Comparison of ENCODE assay signal across 8 mouse cellular contexts in genomic region chr16:41532661-41533551, GRCm38 (mm10).
DNase-seq lines count a peak whose midpoint lies in the region; ATAC-seq and TF ChIP-seq lines count a peak whose summit lies in the region.

No protein-coding gene starts in this region.

- DNase-seq in heart, adult 11 months = peak; percentile 90
- no peak for DNase-seq in heart, adult 8-10 months (ENCODE audit: low spot score)
- DNase-seq in brain, embryonic 18.5 days (ENCODE audit: low read depth, low spot score) = peak; percentile 61
- peak; percentile 92 for DNase-seq in forebrain, embryonic 11.5 days (ENCODE audit: low spot score)
- peak; percentile 85 for DNase-seq in hindbrain, embryonic 11.5 days (ENCODE audit: low spot score)
- DNase-seq in limb, embryonic 10.5 days (ENCODE audit: low spot score) = peak; percentile 60
- no peak for DNase-seq in thymus, postnatal 14 days

- H3K4me3 ChIP-seq in forebrain, embryonic 11.5 days (ENCODE audit: low read depth, low read length) = peak overlapping the region; percentile 64
- peak overlapping the region; percentile 62 for H3K4me3 ChIP-seq in hindbrain, embryonic 11.5 days (ENCODE audit: low read depth, low read length)
- peak overlapping the region; percentile 62 for H3K4me3 ChIP-seq in limb, embryonic 10.5 days
- peak overlapping the region; percentile 81 for H3K4me3 ChIP-seq in olfactory bulb, adult 2 months (ENCODE audit: insufficient read depth, low read depth, low read length)

- no peaks in the 10 kb centered on the region for H3K36me3 ChIP-seq in forebrain, embryonic 11.5 days (ENCODE audit: control insufficient read depth, insufficient read depth, low read length)
- no peaks in the 10 kb centered on the region for H3K36me3 ChIP-seq in hindbrain, embryonic 11.5 days (ENCODE audit: control insufficient read depth, insufficient read depth, low read length)
- no peaks in the 10 kb centered on the region for H3K36me3 ChIP-seq in limb, embryonic 10.5 days

- H3K4me1 ChIP-seq in forebrain, embryonic 11.5 days (replicated peaks; ENCODE audit: control insufficient read depth, insufficient read depth, low read length) = peaks cover 5% of the 10 kb centered on the region; the same call in 1 of the 2 replicates
- H3K4me1 ChIP-seq in hindbrain, embryonic 11.5 days (replicated peaks; ENCODE audit: control insufficient read depth, insufficient read depth, low read length) = no peaks in the 10 kb centered on the region
- peaks cover 13% of the 10 kb centered on the region for H3K4me1 ChIP-seq in limb, embryonic 10.5 days
- H3K4me1 ChIP-seq in olfactory bulb, adult 2 months (ENCODE audit: control insufficient read depth, insufficient read depth, low read length) = peaks cover 4% of the 10 kb centered on the region; the same call in 1 of the 2 replicates

- ATAC-seq in forebrain, embryonic 11.5 days (replicated peaks; ENCODE audit: low FRiP score) = peak; percentile 97
- peak; percentile 98 for ATAC-seq in hindbrain, embryonic 11.5 days (ENCODE audit: low FRiP score)

- H3K9me3 ChIP-seq in forebrain, embryonic 11.5 days (ENCODE audit: control insufficient read depth, low read length) = no peaks in the 10 kb centered on the region
- H3K9me3 ChIP-seq in hindbrain, embryonic 11.5 days (ENCODE audit: control insufficient read depth, low read length) = no peaks in the 10 kb centered on the region
- H3K9me3 ChIP-seq in limb, embryonic 10.5 days (replicated peaks) = no peaks in the 10 kb centered on the region

- H3K27ac ChIP-seq in forebrain, embryonic 11.5 days (ENCODE audit: low read depth, low read length) = peak overlapping the region; percentile 90
- peak overlapping the region; percentile 79 for H3K27ac ChIP-seq in hindbrain, embryonic 11.5 days (ENCODE audit: low read depth, low read length)
- H3K27ac ChIP-seq in limb, embryonic 10.5 days = peak overlapping the region; percentile 79
- peak overlapping the region; percentile 74 for H3K27ac ChIP-seq in olfactory bulb, adult 2 months (ENCODE audit: insufficient read depth, low read depth, low read length)

- TF ChIP-seq CTCF in olfactory bulb, adult 2 months (IDR thresholded peaks at IDR 0.05; ENCODE audit: insufficient read depth, low read depth, low read length) = no peak

- no peaks in the 10 kb centered on the region for H3K27me3 ChIP-seq in forebrain, embryonic 11.5 days (ENCODE audit: control insufficient read depth, insufficient read depth, low read length)
- no peaks in the 10 kb centered on the region for H3K27me3 ChIP-seq in hindbrain, embryonic 11.5 days (ENCODE audit: control insufficient read depth, insufficient read depth, low read length)
- H3K27me3 ChIP-seq in limb, embryonic 10.5 days (ENCODE audit: low read depth, poor library complexity, severe bottlenecking) = peaks cover 19% of the 10 kb centered on the region; the same call in 1 of the 2 replicates

- no peak for TF ChIP-seq POLR2A in olfactory bulb, adult 2 months (IDR thresholded peaks at IDR 0.05; ENCODE audit: insufficient read depth, low read depth, low read length)

- peak overlapping the region; percentile 81 for H3K9ac ChIP-seq in forebrain, embryonic 11.5 days (ENCODE audit: low read length)
- H3K9ac ChIP-seq in hindbrain, embryonic 11.5 days (ENCODE audit: low read depth, low read length) = peak overlapping the region; percentile 69

- WGBS in forebrain, embryonic 11.5 days = under 1% methylated on average over 37 of the region's 38 CpGs
- WGBS in hindbrain, embryonic 11.5 days = 0% methylated on average over 37 of the region's 38 CpGs
- under 1% methylated on average over 38 of the region's 38 CpGs for WGBS in limb, embryonic 10.5 days
- 1% methylated on average over 38 of the region's 38 CpGs for WGBS in olfactory bulb, adult 2 months

- peak overlapping the region; percentile 69 for H3K4me2 ChIP-seq in forebrain, embryonic 11.5 days (ENCODE audit: low read depth, low read length, severe bottlenecking)
- H3K4me2 ChIP-seq in hindbrain, embryonic 11.5 days (replicated peaks; ENCODE audit: low read depth, low read length) = peak overlapping the region; percentile 77

Comparison
In these comparisons a context has a peak if more than half of its experiments do, and no peak if none do; other contexts are left out.
1. DNase-seq: peak in heart, adult 11 months (single experiment), brain, embryonic 18.5 days (single experiment), forebrain, embryonic 11.5 days (single experiment), hindbrain, embryonic 11.5 days (single experiment) and limb, embryonic 10.5 days (single experiment); none in heart, adult 8-10 months (single experiment) and thymus, postnatal 14 days (single experiment).
2. Peak in every context shown above with its lines, with median percentiles within 50 percentile points of each other: H3K27ac ChIP-seq and H3K4me3 ChIP-seq.